Mouse (Mus musculus): ENCODE data around the gene Fgf3. TPM values are rescaled to one million over a fixed set of nuclear protein-coding genes. Genes with fewer than 3 reads are reported as not detected.
A peak's percentile ranks its signal among the peaks of the same experiment; 100 is the strongest.

The Fgf3 gene
- polyA plus RNA-seq, 1 experiment from 2014 or later, result not detected

GRCm38 (mm10) chr7:144873160-144873559, 35.3 kb downstream of the Fgf3 start:
- no peaks in the 10 kb centered on the region for H3K9me3 ChIP-seq (ENCODE audit: control insufficient read depth)
- no peaks in the 10 kb centered on the region for H3K36me3 ChIP-seq (ENCODE audit: control insufficient read depth, insufficient read depth)
- 0 out of 2 replicates have a peak, but pooled peaks cover 9% of the 10 kb centered on the region for H3K27me3 ChIP-seq (replicated peaks; ENCODE audit: control insufficient read depth, insufficient read depth, low read length)
- H3K4me1 ChIP-seq (replicated peaks; ENCODE audit: control insufficient read depth, insufficient read depth, low read length), result no peaks in the 10 kb centered on the region
- TF ChIP-seq CTCF (IDR thresholded peaks at IDR 0.05; ENCODE audit: low read depth), result no peak
- no peak overlapping the region for H3K4me3 ChIP-seq (ENCODE audit: low read depth, low read length)
- no peak overlapping the region for H3K4me2 ChIP-seq (replicated peaks; ENCODE audit: low read depth)
- ATAC-seq, result no peak
- WGBS, result 79% methylated on average over 4 of the region's 4 CpGs
- H3K27ac ChIP-seq (ENCODE audit: low read depth, low read length), result no peak overlapping the region
- H3K9ac ChIP-seq (ENCODE audit: low read depth, low read length), result no peak overlapping the region

DNA sequence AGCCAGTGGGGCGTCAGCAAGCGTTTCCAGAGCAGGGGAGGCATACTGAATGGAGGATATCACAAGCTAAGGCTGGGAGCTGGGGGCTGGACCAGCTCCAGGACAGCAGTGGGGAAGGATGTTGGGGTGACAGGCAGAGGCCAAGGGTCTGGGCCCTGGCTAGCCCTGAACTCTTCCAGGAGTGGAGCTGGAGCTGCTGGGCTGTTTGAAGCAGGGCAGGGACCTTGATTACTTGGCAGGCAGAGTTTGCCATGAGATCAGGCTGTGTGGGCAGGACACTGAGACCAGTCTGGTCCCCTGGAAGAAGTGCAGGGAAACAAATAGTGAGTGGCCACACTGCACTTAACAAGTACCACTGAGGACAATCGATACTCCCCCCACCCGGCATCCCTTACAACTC, 36.3 kb downstream of the Fgf3 start:
- WGBS, result 73% methylated on average over 4 of the region's 4 CpGs
- no peak for ATAC-seq
- no peak for TF ChIP-seq CTCF (IDR thresholded peaks at IDR 0.05; ENCODE audit: low read depth)

GRCm38 (mm10) chr7:144878401-144878800, 40.5 kb downstream of the Fgf3 start:
- H3K27ac ChIP-seq (ENCODE audit: low read depth, low read length), result no peak overlapping the region
- no peaks in the 10 kb centered on the region for H3K36me3 ChIP-seq (ENCODE audit: control insufficient read depth, insufficient read depth)
- no peak for ATAC-seq
- no peak overlapping the region for H3K4me2 ChIP-seq (replicated peaks; ENCODE audit: low read depth)
- H3K4me1 ChIP-seq (replicated peaks; ENCODE audit: control insufficient read depth, insufficient read depth, low read length), result no peaks in the 10 kb centered on the region
- 100% methylated on average over 1 of the region's 1 CpGs for WGBS
- no peak overlapping the region for H3K4me3 ChIP-seq (ENCODE audit: low read depth, low read length)
- no peaks in the 10 kb centered on the region for H3K9me3 ChIP-seq (ENCODE audit: control insufficient read depth)
- TF ChIP-seq CTCF (IDR thresholded peaks at IDR 0.05; ENCODE audit: low read depth), result no peak
- no peak overlapping the region for H3K9ac ChIP-seq (ENCODE audit: low read depth, low read length)
- 0 out of 2 replicates have a peak, but pooled peaks cover 5% of the 10 kb centered on the region for H3K27me3 ChIP-seq (replicated peaks; ENCODE audit: control insufficient read depth, insufficient read depth, low read length)

More for the DNA sequence above, 36.3 kb downstream of the Fgf3 start:
- H3K27ac ChIP-seq (ENCODE audit: low read depth, low read length), result no peak overlapping the region
- H3K4me1 ChIP-seq (replicated peaks; ENCODE audit: control insufficient read depth, insufficient read depth, low read length), result no peaks in the 10 kb centered on the region
- no peak overlapping the region for H3K4me3 ChIP-seq (ENCODE audit: low read depth, low read length)
- H3K4me2 ChIP-seq (replicated peaks; ENCODE audit: low read depth), result no peak overlapping the region
- H3K9me3 ChIP-seq (ENCODE audit: control insufficient read depth), result no peaks in the 10 kb centered on the region
- H3K27me3 ChIP-seq (replicated peaks; ENCODE audit: control insufficient read depth, insufficient read depth, low read length), result 0 out of 2 replicates have a peak, but pooled peaks cover 9% of the 10 kb centered on the region
- H3K36me3 ChIP-seq (ENCODE audit: control insufficient read depth, insufficient read depth), result no peaks in the 10 kb centered on the region
- H3K9ac ChIP-seq (ENCODE audit: low read depth, low read length), result no peak overlapping the region

DNA sequence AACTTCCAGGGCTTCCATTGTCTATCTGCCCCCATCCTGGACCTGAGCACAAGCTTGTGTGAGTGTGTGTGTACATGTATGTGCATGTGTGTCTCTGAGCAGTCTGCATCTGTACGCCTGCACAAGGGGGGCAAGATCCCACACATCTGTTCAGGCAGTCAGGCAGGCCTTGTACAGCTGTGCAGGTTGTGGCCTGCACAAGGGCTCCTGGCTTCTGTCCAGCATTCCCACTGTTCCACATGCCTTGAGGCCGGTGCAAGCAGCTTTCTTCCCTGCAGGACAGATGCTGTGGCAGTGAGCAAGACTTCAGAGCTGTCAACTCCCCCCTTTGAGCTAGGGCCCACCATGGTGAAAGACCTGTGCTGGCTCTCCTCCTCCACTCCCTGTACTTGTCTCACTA, 45.2 kb downstream of the Fgf3 start:
- no peaks in the 10 kb centered on the region for H3K9me3 ChIP-seq (ENCODE audit: control insufficient read depth)
- no peaks in the 10 kb centered on the region for H3K4me1 ChIP-seq (replicated peaks; ENCODE audit: control insufficient read depth, insufficient read depth, low read length)
- no peak overlapping the region for H3K27ac ChIP-seq (ENCODE audit: low read depth, low read length)
- whole genome bisulfite sequencing, result 52% methylated on average over 2 of the region's 2 CpGs
- no peak overlapping the region for H3K4me3 ChIP-seq (ENCODE audit: low read depth, low read length)
- H3K9ac ChIP-seq (ENCODE audit: low read depth, low read length), result no peak overlapping the region
- TF ChIP-seq CTCF (IDR thresholded peaks at IDR 0.05; ENCODE audit: low read depth), result no peak
- ATAC-seq, result no peak
- H3K4me2 ChIP-seq (replicated peaks; ENCODE audit: low read depth), result no peak overlapping the region
- H3K36me3 ChIP-seq (ENCODE audit: control insufficient read depth, insufficient read depth), result no peaks in the 10 kb centered on the region
- H3K27me3 ChIP-seq (replicated peaks; ENCODE audit: control insufficient read depth, insufficient read depth, low read length), result no peaks in the 10 kb centered on the region; the same call in 1 of the 2 replicates

DNA sequence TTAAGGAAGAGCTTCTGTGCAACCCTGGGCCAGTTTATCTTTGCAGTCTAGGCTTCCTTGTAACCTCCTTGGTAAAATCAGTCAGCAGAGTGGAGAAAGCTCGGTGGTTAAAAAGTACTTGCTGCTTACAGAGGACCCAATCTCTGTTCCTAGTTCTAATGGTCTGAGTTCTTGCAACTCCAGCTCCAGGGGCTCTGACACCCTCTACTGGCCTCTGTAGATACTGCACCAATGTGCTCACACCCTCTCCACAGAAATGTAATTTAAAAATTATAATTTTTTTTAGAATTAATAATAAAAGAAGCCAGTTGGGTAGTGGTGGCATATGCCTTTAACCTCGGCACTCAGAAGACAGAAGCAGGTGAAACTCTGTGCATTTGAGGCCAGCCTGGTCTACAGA, 49.8 kb downstream of the Fgf3 start:
- no peak overlapping the region for H3K27ac ChIP-seq (ENCODE audit: low read depth, low read length)
- H3K4me2 ChIP-seq (replicated peaks; ENCODE audit: low read depth), result no peak overlapping the region
- H3K36me3 ChIP-seq (ENCODE audit: control insufficient read depth, insufficient read depth), result no peaks in the 10 kb centered on the region
- no peak overlapping the region for H3K4me3 ChIP-seq (ENCODE audit: low read depth, low read length)
- no peaks in the 10 kb centered on the region for H3K4me1 ChIP-seq (replicated peaks; ENCODE audit: control insufficient read depth, insufficient read depth, low read length)
- peak; percentile 46 for TF ChIP-seq CTCF (IDR thresholded peaks at IDR 0.05; ENCODE audit: low read depth)
- H3K9ac ChIP-seq (ENCODE audit: low read depth, low read length), result no peak overlapping the region
- 86% methylated on average over 2 of the region's 2 CpGs for WGBS
- ATAC-seq, result no peak
- no peaks in the 10 kb centered on the region for H3K9me3 ChIP-seq (ENCODE audit: control insufficient read depth)
- H3K27me3 ChIP-seq (replicated peaks; ENCODE audit: control insufficient read depth, insufficient read depth, low read length), result no peaks in the 10 kb centered on the region; the same call in 1 of the 2 replicates

DNA sequence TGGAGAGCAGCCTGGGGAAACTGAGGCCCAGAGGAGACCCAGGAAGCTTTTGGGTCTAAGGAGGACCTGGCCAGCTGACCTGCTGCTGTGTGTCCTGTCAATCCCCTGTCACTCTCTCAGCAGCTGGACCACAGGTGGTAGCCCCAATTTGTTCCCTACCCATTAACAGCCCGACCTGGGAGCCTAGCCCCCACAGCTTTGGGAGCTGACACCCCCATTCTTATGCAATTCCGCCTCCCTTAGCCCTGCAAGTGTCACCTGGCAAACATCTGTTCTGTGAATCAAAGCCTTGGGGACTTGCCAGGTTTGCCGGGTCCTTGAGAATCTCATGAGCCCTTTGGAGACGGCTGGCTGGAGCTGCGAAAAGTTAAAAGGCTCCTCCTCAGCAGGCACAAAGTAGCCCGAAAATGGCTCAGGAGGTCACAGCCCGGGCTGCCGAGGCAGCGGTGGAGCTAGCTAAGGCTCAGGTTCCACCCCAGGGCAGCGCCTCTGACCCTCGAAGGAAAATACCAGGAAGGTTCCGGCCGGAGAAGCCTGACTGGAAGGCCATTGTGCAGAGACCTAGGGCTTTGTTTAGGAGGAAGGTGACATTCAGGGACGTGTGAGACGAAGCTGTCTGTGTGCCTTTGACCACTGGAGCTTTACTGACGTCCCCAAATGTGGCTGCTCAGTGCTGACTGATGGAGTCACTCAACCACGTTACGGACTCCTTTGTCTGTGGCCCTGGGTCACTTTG, 50.8 kb downstream of the Fgf3 start:
- H3K9me3 ChIP-seq (ENCODE audit: control insufficient read depth), result no peaks in the 10 kb centered on the region
- no peak for ATAC-seq
- H3K4me3 ChIP-seq (ENCODE audit: low read depth, low read length), result no peak overlapping the region
- WGBS, result 15% methylated on average over 18 of the region's 18 CpGs
- no peak overlapping the region for H3K27ac ChIP-seq (ENCODE audit: low read depth, low read length)
- H3K4me1 ChIP-seq (replicated peaks; ENCODE audit: control insufficient read depth, insufficient read depth, low read length), result no peaks in the 10 kb centered on the region
- no peak overlapping the region for H3K4me2 ChIP-seq (replicated peaks; ENCODE audit: low read depth)
- no peak for TF ChIP-seq CTCF (IDR thresholded peaks at IDR 0.05; ENCODE audit: low read depth)
- no peaks in the 10 kb centered on the region for H3K36me3 ChIP-seq (ENCODE audit: control insufficient read depth, insufficient read depth)
- H3K9ac ChIP-seq (ENCODE audit: low read depth, low read length), result no peak overlapping the region
- H3K27me3 ChIP-seq (replicated peaks; ENCODE audit: control insufficient read depth, insufficient read depth, low read length), result no peaks in the 10 kb centered on the region; the same call in 1 of the 2 replicates
